Mouse (Mus musculus) large intestine, adult 2 months (tissue): ENCODE data around the gene Gemin8. TPM values are rescaled to one million over a fixed set of nuclear protein-coding genes. Genes with fewer than 3 reads are reported as not detected.

Source experiments
- DNase-seq: peaks from one replicate; pipeline ENCODE4 v3.0.0-alpha.2; 2012; ENCODE audit warnings: low read depth, low spot score
- WGBS: fragments of 180-500 bp; shearing (Covaris S2); methylation state at CpG from one replicate; pipeline ENCODE4 v1.1.7; 2018; 5-methylcytosine and 5-hydroxymethylcytosine counted together
- polyA plus RNA-seq: library from polyadenylated mRNA; depleted of rRNA; stranded (reverse); fragments of >200 nt; gene quantifications from 2 replicates; pipeline ENCODE4 v1.2.3, GENCODE M21; 2012; rRNA removed

The Gemin8 gene
- polyA plus RNA-seq, 1 experiment: 2.4 TPM

DNA sequence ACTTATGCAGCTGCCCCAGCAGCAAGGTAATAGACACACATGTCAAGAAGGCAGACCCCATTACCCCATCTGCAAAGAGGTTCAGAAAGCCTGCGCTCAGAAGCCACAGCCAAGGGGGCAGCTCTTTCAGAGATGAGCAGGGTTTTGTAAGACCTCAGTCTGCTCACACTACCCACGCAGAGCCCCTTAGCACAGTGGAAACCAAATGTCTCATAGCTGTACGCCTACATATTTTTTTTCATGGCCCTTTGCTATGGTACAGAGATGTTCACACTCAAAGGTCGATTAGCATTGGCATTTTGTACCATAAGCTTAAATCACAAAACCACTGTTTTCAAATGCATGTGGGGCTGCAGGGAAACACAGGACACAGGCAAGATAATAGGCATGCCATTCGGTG, 56.6 kb downstream of the Gemin8 start:
- WGBS: 75% methylated on average over 5 of the region's 5 CpGs
- DNase-seq: no peak

DNA sequence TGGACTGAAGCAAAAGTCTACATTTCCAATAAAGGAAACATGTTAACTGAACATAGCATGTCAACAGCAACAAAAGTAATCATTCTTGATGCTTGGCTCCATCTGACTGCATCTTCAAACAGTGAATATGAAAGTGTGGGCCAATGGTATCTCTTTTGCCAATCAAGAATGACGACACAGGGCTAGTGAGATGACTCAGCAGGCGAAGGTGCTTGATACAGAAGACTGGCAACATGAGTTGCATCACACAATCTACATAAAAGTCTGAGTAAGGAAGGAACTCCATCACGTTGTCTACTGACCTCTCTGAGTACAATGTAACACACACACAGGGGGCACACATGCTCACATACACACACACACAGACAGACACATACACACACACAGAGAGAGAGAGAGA, 59.5 kb downstream of the Gemin8 start:
- DNase-seq: no peak
- 70% methylated on average over 3 of the region's 3 CpGs for WGBS

DNA sequence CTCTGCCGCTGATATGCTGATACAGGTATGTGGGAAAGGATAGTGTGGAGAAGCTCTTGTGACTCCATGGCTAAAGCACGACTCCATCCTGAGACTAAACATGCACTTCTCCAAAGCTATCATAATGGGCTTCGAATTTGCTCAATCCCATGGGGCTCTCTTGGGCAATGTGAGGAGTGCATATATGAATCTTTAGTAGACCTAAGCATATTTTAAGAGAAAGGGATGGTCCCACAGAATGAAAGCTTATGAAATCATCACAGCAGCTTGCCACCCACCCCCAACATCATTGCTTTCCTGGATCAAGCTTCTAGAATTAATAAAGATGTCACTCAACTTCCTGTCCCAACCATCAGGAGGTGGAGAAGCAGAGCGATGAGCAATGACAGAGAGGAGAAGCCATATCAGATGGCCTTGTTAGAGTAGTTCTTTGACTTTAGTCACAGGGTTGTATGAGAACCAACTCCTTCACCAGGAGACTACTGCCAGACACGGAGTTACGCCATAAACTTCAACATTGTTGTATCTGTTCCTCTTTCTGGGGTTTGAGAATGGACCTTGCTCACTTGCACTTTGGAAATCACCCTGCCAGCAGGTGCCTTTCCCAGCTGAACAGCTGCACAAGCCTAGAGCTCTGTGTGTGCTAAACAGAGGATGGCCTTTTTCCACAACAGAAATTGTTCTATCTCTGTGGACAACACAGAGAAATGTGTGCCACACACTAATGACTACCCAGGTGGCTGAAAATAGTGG, 60.4 kb downstream of the Gemin8 start:
- WGBS: 72% methylated on average over 6 of the region's 6 CpGs
- DNase-seq: no peak

DNA sequence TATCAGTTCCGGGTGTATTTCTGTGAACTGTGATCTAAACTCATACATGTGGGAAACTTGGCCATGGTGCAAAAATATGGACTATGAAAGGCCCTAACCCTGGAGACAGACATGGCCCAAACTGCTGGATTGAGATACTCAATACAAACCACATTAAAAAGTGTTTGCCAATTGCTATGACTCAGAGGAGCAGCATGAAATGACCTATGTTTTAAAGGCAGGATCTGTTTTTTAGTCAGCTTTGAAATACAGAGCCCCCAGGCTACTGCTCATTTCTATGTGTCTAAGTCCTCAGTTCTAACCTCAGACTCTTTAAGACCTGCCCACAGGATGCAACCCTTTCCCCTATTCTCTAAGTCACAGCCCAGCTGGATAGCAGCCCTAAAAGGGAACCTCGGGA, 65.9 kb downstream of the Gemin8 start:
- no peak for DNase-seq
- 47% methylated on average over 2 of the region's 2 CpGs for WGBS

DNA sequence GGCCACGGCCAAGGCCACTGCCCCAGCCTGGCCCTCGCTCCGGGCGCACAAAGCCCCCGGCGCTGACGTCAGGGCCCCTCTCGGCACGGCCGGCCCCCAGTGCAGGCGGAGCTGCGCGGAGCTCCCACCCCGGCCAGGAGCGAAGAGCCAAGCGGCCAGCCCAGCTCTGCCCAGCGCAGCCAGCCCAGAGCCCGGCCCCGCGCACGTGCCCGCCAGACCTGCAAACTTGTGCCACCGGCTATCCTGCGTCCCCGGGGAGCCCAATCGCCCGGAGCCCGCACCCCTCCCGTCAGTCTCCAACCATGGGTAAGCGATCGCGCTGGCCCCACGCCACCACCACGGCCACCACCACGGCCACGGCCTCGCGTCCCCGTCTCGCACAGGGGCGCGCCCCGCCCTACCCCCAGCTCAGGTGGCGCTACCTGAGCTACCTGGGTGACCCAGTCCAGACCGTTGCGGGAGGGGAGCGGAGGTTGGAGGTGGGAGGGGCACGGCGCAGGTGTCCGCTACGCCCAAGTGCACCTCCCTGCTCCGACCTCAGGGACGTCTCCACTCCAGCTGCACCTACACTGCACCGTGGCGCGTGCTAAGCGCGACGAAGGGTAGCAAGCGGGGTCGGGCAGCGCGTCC, 68.7 kb downstream of the Gemin8 start, which contains the start of gene Gpm6b:
Gene Gpm6b (plus strand): TSS at position 81 of the 630 bp plus-strand sequence.
- WGBS: 28% methylated on average over 63 of the region's 63 CpGs
- DNase-seq: no peak

DNA sequence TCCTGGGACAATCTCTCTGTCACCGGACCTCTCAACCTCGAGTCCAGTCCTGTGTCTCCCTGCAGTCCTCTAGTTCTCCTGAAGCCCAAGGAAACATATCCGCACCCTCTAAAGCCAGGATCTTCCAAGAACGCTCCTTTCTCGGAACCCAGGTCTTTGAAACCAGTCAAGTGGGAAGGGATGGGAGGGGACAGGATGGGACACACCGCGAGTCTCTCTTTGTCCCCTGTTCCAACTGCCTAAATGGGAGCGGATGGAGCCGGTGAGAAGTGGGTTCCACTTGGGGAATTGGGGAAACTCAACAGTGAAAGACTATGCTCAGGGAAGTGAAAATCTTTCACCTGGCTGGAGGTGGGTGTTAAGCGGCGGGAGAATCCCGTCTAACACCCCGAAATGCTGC, 69.3 kb downstream of the Gemin8 start:
- 27% methylated on average over 13 of the region's 13 CpGs for WGBS
- DNase-seq: no peak

Other genes with a start within 250 kb of the Gemin8 start
- gene Gpm6b, start 68.5 kb downstream of the Gemin8 start, polyA plus RNA-seq: 1.3 and 2.0 TPM in 2 replicates